Mouse (Mus musculus) retina, adult 2 months (tissue): ENCODE results near the gene Grb2.
"Not testable (repeated sequence)": the region's sequence is repeated elsewhere in the genome, so short reads cannot be mapped to it uniquely, and the experiment has no call there.

ENCODE experiments used
- DNase-seq: peaks from one replicate; pipeline ENCODE4 v3.0.0-alpha.2; 2012; ENCODE audit warnings: low read depth, low spot score

The Grb2 gene

DNA sequence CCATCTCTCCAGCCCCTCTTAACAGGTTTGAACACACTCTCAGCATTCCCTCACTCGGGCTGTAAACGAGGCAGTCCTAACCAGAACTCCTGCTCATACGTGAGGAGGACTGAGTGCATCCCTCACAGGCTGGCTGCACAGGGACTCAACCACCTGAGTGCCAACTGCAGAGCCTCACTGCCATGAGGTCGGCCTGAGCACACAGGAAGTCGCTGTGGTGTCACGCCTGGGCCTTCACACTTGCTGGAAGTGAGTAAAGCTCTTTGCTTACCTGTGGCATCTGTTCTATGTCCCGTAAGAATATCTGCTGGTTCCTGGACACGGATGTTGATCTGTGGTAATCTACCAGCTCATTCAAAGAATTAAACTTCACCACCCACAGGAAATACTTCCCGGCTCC is 62.0 kb downstream of the Grb2 start:
- no peak for DNase-seq

DNA sequence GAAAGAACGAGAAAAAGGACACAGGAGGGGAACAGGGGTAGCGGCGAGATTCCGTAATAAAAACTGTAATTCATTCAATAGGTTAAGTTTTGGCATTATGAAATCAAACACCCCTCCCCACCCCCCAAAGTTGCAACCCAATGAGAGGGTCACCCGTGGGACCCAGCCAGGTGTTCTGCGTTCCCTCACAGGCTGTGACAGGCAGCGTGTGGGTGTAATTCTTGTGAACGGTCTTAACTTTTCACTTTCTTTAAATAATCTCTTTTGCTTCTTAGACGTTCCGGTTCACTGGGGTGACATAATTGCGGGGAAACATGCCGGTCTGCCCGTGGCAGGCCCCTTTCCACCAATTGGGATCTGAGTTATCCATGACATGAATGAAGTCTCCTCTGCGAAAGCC is 62.9 kb downstream of the Grb2 start:
- DNase-seq, result not testable (repeated sequence)

DNA sequence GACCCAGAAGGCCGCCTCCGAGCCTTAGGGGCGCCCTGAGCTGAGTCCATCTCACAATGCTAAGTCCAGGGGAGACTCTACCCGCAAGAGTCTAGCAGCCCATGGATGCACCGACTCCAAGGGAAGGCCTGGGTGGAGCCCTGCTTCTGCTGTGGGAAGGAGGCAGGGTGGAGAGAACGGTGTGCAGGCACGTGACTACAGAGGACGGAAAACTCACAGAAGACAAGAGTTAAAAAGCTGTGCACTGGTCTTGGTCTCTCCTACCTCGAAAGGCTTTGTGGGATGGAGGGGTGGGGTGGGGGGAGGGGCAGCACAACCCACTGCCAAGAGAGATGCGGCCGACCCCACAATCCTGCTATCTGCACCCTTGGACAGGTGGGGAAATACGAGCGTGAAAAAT is 64.1 kb downstream of the Grb2 start:
- DNase-seq, result no peak

DNA sequence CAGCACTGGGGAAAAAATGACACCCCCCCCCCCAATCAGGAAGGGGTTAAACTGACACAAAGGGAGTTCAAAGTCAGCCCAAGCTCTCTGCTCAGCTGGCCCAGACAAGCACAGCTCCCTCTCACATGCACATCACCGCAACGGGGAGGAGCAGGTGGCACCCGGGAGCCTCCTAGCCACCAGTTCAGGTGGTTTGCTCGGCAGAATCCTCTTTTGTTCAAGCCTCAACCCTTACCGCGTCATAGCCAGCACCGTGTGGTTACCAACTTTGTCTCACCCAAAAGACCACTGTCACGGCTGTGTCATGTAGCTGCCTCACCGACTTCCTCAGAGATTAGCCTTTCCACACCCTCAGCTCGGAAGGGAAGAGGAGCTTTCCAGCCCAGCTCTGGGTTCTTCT is 65.1 kb downstream of the Grb2 start:
- DNase-seq, result no peak

DNA sequence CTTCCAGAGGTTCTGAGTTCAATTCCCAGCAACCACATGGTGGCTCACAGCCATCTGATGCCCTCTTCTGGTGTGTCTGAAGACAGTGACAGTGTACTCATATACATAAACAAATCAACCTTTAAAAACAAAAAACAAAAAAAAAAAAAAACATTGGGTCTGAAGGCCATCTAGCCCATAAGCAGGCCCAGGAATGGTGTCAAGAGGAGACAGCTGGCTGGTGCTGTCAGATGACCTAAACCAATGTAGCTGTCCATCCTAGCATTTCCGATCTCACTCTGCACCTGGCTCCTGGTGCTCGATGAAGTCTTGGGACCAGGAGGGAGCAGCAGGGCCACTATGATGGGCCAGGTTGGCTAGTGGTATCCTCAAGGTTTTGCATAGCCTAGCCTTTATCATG is 65.7 kb downstream of the Grb2 start:
- DNase-seq, result no peak

DNA sequence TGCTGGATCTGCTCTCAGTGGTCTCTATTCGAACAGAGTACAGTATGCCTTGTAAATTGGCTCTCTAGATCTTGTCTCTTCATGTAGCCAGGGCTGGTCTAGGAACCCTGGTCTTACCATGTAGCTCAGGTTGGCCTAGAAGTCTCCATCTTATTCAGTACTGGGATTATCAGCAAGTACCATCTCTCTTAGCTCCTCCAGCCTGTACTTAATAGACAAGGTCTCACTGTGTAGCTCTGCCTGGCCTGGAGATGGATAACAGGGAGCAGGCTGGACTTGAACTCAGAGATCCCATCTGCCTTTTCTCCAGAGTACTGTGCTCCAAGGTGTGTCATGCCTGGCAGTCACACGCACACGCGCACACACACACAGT is 66.7 kb downstream of the Grb2 start:
- DNase-seq, result no peak

DNA sequence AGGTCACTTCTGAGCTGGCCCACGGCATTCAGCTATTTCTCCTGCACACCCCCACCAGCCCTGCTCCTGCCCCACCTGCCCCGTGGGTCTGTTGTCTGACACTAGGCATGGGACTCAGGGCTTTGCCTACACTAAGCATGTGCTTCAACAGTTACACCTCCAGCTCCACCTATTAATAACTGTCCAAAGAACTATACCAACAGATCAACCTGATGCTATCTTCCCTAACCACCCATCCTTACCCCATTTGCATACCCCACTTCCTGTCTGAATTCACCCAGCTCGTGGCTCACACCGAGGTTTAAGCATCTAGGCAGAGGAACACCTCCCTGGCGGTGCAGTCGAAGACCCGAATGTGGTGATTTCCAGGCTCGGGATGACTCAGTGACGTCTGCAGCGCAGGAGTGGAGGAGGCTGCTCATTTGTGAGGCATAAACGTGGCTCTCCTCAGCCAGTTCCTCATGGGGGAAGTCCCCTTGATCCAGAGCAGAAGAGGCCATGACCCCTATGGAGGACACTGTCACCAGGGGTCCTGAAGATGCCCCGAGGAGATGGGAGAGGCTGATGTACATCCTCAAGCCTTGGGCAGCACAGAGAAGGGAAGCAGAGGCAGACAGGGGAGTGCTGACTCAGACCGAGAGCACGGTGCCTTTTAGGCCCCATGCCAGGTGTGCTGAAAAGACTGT is 67.3 kb downstream of the Grb2 start:
- no peak for DNase-seq

DNA sequence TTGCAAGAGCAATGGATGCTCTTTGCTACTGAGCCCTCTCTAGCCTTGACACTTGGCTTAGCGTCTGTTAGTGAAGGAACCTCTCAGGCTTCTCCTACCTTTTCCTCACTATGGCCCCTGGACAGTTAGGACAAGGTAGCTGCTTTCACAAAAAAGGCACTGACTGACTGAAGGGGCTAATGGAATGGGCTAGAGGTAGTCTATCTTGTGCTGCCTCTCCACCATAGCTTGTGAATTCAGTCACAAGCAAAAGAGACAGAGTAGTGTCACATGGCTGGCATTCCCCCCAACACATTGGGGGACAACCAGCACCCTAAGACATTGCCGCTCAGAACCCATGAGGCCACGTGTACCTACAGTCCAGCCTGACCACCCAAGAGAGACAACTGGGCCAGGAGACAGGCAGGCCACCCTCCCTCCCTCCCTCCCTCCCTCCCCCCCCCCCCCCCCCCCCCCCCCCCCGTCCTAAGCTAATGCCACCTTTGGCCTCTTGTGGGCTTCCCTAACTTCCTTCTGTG is 68.0 kb downstream of the Grb2 start:
- no peak for DNase-seq

DNA sequence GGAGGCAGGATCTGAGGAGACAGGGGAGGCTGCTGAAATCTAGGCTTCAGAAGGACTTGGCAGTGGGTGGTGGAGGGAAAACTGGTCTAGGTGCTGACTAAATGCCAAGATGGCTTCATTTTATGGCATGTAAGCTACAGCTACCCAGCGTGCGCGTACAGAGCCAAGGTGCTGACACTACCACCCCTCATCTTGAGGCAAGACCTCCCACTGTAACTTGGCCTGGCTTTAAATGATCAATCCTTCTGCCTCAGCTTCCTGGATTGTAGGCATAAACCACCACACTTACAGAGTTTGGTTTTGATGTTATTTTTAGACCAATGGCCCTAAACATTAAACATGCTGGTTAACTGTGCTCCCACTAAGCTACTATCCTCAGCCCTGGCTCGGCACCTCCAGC is 68.9 kb downstream of the Grb2 start:
- DNase-seq, result no peak

DNA sequence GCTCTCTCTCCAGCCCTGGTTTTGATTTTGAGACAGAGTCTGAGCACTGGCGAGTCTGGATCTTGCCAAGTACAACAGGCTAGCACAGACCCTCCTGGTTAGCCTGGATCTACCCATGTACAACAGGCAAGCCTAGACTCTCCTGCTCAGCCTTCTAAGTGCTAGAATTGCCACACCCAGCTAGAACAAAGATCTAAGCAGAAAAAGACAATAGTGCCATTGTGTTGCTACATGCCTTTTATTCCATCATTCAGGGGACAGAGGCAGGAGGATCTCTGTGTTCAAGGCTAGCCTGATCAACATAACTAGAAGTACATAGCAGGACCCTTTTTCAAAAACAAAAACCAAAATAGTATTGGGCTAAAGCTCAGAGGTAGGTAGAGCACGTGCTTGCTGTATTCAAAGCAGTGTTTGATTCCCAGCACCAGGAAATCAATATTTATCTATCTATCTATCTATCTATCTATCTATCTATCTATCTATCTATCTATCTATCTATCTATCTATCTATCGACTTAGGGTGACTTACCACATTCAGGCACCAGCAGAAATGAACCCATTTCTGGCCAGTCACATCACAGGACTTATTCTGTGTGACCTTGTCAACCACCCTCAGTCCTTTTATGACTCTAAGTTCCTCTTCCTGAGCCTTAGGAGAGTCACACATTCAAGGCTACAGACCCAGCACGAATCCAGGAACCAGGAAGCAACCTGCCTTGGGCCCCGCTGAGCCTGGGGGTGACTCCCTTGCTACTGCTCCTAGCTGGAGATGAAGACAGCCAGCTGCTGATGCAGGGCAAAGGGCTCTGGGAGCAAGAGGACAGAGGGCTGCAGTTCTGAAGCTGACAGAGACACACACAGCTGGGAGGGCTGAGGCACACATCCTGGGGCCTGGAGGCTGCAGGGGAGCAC is 69.6 kb downstream of the Grb2 start:
- no peak for DNase-seq

DNA sequence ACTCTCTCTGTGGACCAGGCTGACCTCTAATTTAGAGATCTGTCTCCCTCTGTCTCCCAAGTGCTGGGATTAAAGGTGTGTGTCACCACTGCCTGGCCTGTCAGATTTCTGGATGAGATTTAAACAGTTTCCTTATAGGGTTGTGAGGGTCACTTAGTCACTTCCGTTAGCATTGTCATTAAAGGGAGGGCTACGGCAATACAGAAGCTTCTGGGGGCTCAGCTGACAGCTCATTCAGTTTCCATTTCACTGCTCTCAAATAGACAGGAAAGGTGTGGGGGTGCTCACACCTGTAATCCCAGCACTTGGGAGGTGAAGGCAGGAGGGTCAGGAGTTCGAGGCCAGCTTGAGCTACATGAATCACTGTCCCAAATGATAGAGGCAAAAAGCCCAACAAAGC is 71.4 kb downstream of the Grb2 start:
- DNase-seq, result no peak

DNA sequence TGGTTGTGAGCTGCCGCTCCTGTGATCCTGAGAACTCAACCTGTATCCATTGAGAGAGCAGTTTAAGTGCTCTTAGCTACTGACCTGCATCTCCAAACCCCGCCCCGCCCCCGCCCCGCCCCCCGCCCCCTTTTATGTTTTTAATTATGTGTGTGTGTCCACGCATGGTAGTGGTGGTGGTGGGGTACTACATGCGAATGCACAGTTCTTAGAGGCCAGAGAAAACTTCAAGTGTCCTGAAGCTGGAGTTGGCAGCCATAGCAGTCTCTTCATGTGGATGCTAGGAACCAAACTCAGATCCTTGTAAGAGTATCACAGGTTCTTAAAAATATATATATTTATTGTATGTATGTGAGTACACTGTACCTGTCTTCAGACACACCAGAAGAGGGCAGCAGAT is 72.9 kb downstream of the Grb2 start:
- no peak for DNase-seq

DNA sequence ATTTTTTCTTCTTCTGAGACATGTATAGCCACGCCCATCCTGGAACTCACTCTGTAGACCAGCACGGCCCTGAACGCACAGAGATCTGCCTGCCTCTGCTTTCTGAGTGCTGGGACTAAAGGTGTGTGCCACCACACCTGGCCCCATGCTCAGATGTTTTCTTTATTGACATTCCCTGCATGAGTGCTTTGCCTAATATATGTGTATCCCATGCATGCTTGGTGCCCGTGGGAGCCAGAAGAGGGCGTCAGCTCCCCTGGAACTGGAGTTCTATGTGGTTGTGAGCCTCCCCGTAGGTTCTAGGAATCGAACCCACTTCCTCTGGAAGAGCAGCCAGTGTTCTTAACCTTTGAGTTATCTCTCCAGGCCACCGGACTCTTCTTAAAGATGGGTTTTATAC is 73.4 kb downstream of the Grb2 start:
- no peak for DNase-seq

DNA sequence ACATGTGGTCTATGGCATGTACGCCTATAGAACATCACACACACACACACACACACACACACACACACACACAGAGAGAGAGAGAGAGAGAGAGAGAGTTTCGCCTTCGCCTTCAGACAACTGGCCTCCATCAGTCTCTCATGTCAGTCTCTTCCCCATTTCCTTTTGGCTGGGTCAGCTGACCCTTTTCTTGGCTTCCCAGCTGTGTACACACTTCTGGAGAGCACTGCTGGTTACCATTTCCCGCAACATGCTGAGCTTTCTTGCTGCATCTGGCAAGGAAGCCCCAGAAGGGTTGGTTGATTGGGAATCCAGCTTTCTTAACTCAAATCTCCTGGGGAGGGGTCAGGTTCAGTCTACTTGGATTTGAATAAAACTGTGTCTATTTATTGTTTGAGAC is 74.3 kb downstream of the Grb2 start:
- DNase-seq, result no peak

DNA sequence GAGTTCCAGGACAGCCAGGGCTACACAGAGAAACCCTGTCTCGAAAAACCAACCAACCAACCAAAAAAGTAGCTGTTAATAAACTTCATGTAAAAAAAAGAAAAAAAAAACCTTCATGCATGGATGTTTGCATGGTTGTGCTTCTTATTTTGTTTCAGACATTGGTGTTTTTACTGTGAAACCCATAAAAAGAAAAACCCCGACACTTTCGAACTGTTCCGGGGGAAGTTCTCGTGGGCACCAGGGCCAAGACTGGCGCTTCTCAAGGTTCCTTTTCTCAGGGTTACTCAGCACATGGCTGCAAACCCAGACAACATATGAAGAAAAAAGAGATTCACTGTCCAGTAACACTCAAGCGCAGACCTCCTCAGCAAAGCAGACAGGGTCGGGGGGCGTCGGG is 75.5 kb downstream of the Grb2 start:
- DNase-seq, result no peak

DNA sequence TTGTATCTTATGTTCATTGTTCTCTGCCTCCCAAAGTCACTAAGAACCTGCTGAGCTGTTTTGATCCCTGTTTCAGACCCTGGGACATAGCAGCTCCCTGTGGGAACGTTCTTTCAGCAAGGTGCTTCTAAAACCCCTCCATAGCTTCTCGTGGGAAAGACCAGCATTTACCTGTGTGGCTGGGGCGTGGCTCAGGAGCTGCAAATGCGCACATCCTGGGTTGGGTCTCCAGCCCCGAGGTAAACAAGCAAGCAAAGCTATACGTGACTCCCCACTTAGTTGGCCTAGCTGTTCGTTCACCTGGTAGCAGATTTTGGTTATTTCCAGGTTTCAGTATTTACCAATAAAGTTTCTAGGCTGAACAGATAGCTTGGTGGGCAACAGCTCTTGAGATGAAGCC is 76.2 kb downstream of the Grb2 start:
- DNase-seq, result no peak

DNA sequence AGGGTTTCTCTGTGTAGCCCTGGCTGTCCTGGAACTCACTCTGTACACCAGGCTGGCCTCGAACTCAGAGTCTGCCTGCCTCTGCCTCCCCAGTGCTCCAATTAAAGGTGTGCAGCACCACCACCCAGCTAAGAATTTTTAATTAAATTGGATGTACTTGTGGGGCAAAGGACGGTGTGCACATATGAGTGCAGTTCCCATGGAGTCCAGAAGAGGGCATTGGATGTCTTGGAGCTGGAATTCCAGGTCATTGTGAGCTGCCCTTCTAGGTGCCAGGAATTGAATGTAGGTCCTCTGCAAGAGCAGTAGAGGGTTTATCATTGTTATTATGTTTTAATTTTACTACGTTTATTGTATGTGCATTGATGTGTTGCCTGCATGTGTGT is 76.9 kb downstream of the Grb2 start:
- DNase-seq, result no peak

DNA sequence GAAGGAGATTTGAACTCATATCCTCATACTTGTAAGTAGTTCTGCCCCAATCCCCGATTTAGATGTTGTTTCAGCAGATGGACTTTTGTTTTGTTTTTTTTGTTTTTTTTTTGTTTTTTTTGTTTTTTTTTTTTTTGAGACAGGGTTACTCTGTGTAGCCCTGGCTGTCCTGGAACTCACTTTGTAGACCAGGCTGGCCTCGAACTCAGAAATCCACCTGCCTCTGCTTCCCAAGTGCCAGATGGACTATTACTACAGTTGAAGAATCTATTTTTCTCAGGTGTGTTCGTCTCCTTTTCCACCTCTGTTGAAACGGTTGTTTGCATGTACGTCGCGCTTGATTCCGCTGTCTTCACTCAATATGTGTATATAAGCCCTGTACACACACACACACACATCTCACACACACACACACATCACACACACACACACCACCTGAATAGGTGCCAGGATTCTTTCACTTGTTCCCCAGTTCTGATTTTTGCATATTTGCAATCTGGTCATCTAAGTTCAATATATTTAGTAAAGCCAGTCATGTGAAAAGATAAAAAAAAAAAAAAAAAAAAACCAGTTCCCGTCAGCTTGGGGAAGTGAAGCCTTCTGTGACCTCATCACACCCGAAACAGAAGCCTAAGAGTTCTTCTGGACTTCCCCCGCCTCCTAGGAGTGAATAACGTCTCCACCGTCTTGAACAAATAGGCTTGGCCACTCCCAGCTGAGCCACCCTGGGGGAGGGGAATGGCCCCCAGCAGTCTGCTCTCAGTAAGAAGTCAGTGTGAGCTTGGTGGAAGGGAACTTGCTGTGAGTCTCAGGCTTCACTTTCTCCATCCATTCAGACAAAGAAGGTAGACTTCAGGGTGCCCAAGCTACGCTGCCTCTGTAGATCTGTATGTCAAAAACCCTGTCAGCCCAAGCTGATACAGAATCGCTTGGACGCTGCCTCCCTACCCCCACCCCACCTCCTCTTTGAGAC is 77.6 kb downstream of the Grb2 start:
- DNase-seq, result no peak

DNA sequence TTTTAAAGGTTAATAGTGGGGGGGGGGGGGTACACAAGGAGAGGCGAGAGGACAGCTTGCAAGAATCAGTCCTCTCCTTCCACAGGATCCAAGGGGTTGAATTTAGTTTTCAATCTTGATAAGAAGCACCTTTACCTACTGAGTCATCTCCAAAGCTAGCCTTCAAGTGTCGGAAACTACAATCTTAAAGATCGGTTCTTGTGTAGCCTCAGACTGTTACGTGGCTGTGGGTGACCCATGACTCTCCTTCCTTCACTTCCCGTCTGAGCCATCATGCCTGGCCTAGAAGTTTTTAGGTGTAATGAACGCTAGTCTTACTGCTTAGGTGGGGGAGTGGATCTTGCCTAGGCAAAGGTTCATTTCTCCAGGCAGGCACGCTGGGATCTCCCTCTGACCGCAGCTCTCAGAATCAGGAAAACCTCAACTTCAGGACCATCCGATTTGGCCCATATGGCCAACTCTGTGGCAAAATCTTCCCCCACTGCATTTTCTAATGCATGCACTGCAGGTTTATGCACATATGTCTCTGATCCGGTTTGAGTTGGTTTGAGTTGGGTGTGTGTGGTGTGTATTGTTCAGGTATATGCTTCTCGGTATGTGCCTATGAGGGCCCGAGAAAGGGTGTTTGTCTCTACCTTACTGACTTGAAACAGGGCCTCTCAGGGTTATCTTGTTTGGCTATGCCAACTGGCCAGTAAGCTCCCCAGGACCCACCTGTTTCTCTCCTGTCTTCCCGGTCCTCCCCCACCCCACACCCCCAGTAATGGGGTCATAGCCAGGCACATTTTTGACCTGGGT is 78.5 kb downstream of the Grb2 start:
- no peak for DNase-seq

DNA sequence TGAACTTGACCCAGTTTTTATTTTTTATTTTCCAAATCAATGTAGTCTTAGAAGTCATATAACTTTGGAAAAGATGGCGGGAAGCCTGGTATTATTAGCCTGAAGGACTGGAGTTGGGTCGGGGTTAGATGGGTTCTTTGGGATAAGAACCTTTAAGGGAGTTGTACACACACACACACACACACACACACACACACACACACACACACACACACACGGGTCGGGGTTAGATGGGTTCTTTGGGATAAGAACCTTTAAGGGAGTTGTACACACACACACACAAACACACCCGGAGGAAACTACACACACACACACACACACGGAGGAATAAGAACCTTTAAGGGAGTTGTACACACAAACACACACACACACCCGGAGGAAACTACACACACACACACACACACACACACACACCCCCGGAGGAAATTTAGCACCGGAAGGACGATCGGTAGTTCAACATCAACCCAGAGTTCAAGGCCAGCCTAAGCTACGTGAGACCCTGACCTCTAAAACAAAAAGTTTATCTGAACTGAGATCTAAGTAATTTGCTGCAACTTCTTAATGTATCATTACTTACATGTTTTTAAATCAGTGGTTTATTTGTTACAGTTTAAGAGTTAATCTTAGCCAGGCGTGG is 79.8 kb downstream of the Grb2 start:
- DNase-seq, result no peak
